Mouse (Mus musculus) urinary bladder, postnatal 4 days (tissue): Measurements from ENCODE around the gene Paip2b.
"Not testable (repeated sequence)": the region's sequence is repeated elsewhere in the genome, so short reads cannot be mapped to it uniquely, and the experiment has no call there.

Experiments used
- DNase-seq, 2 experiments: peaks; one replicate each; pipeline ENCODE4 v3.0.0; 2021 to 2022; ENCODE audit warnings: low spot score in 2 of 2

Paip2b gene

GRCm38 (mm10) chr6:83831606-83832123 lies at the start of gene Paip2b:
Gene Paip2b (minus strand): TSS chr6:83831741.
- peak; percentile 96 to 98 for DNase-seq

- no peak for DNase-seq
Measured at GRCm38 (mm10) chr6:83879815-83880214, 48.3 kb upstream of the Paip2b start.

GRCm38 (mm10) chr6:83867598-83868585 lies 36.4 kb upstream of the Paip2b start:
- peak; percentile 38 to 62 for DNase-seq

GRCm38 (mm10) chr6:83866954-83867597 lies 35.5 kb upstream of the Paip2b start, which contains the start of gene Zfp638:
Gene Zfp638 (plus strand): TSS chr6:83867109.
- DNase-seq: peak; percentile 86 to 94

GRCm38 (mm10) chr6:83866423-83866822 lies 34.9 kb upstream of the Paip2b start:
- DNase-seq: no peak

GRCm38 (mm10) chr6:83863538-83863937 lies 32.0 kb upstream of the Paip2b start:
- DNase-seq: no peak

GRCm38 (mm10) chr6:83860033-83860432 lies 28.5 kb upstream of the Paip2b start:
- DNase-seq: no peak

- DNase-seq: no peak
Measured at GRCm38 (mm10) chr6:83857476-83857875, 25.9 kb upstream of the Paip2b start.

GRCm38 (mm10) chr6:83849446-83849845 lies 17.9 kb upstream of the Paip2b start:
- DNase-seq: no peak

GRCm38 (mm10) chr6:83846141-83846540 lies 14.6 kb upstream of the Paip2b start:
- no peak for DNase-seq

GRCm38 (mm10) chr6:83844913-83845312 lies 13.4 kb upstream of the Paip2b start:
- DNase-seq: no peak

GRCm38 (mm10) chr6:83840086-83840485 lies 8.5 kb upstream of the Paip2b start:
- no peak for DNase-seq

- DNase-seq: no peak
Measured at GRCm38 (mm10) chr6:83838046-83838445, 6.5 kb upstream of the Paip2b start.

- DNase-seq: no peak
Measured at GRCm38 (mm10) chr6:83836826-83837225, 5.3 kb upstream of the Paip2b start.

- not testable (repeated sequence) for DNase-seq
Measured at GRCm38 (mm10) chr6:83832393-83832792, 852 bp upstream of the Paip2b start.

GRCm38 (mm10) chr6:83830941-83831605 lies 468 bp downstream of the Paip2b start:
- DNase-seq: no peak

- DNase-seq: no peak
Measured at GRCm38 (mm10) chr6:83821856-83822255, 9.7 kb downstream of the Paip2b start.

- DNase-seq: no peak
Measured at GRCm38 (mm10) chr6:83820727-83821515, 10.6 kb downstream of the Paip2b start.

- no peak for DNase-seq
Measured at GRCm38 (mm10) chr6:83818996-83819395, 12.5 kb downstream of the Paip2b start.

- DNase-seq: no peak
Measured at GRCm38 (mm10) chr6:83815801-83816200, 15.7 kb downstream of the Paip2b start.

- no peak for DNase-seq
Measured at GRCm38 (mm10) chr6:83802846-83803245, 28.7 kb downstream of the Paip2b start.
